Mouse (Mus musculus): ENCODE measurements around the gene Smg6. TPM values are rescaled to one million over a fixed set of nuclear protein-coding genes. Genes with fewer than 3 reads are reported as not detected.

The Smg6 gene
- polyA plus RNA-seq, 1 experiment from 2014 or later, result 12.8 TPM

GRCm38 (mm10) chr11:75164750-75165149, 239.1 kb downstream of the Smg6 start:
- Histone ChIP-seq H3K4me3 (ENCODE audit: low read depth, low read length) (peak overlapping the region; percentile 69), H3K4me2 (ENCODE audit: low read depth, low read length) (peak overlapping the region; percentile 93), H3K9ac (ENCODE audit: low read depth, low read length) (peak overlapping the region; percentile 78), H3K9me3 (ENCODE audit: control insufficient read depth, low read length) (no peaks in the 10 kb centered on the region), H3K4me1 (ENCODE audit: control insufficient read depth, insufficient read depth, low read length) (peaks cover 17% of the 10 kb centered on the region; the same call in 1 of the 2 replicates), H3K27me3 (replicated peaks; ENCODE audit: control insufficient read depth, insufficient read depth, low read length) (peaks cover 65% of the 10 kb centered on the region), H3K27ac (replicated peaks; ENCODE audit: low read depth, low read length) (peak overlapping the region; percentile 82), H3K36me3 (ENCODE audit: control insufficient read depth, insufficient read depth, low read length) (peaks cover 67% of the 10 kb centered on the region)
- DNase-seq (ENCODE audit: low spot score) (no peak), ATAC-seq (ENCODE audit: low read depth) (no peak)
- 23% methylated on average over 14 of the region's 15 CpGs for WGBS

- H3K27me3 ChIP-seq (replicated peaks; ENCODE audit: control insufficient read depth, insufficient read depth, low read length), result peaks cover 73% of the 10 kb centered on the region
- peak overlapping the region; percentile 82 for H3K27ac ChIP-seq (replicated peaks; ENCODE audit: low read depth, low read length)
- ATAC-seq (ENCODE audit: low read depth), result no peak
Measured at GRCm38 (mm10) chr11:75165441-75166192, 240.0 kb downstream of the Smg6 start.

GRCm38 (mm10) chr11:75166193-75166842, 240.7 kb downstream of the Smg6 start:
- peak overlapping the region; percentile 93 for H3K4me2 ChIP-seq (ENCODE audit: low read depth, low read length)
- peaks cover 22% of the 10 kb centered on the region; the same call in 1 of the 2 replicates for H3K4me1 ChIP-seq (ENCODE audit: control insufficient read depth, insufficient read depth, low read length)
- peaks cover 62% of the 10 kb centered on the region for H3K36me3 ChIP-seq (ENCODE audit: control insufficient read depth, insufficient read depth, low read length)
- DNase-seq (ENCODE audit: low spot score) (no peak), ATAC-seq (ENCODE audit: low read depth) (no peak)
- 6% methylated on average over 28 of the region's 55 CpGs for WGBS
- peak overlapping the region; percentile 69 for H3K4me3 ChIP-seq (ENCODE audit: low read depth, low read length)
- H3K9me3 ChIP-seq (ENCODE audit: control insufficient read depth, low read length), result no peaks in the 10 kb centered on the region
- peak overlapping the region; percentile 82 for H3K27ac ChIP-seq (replicated peaks; ENCODE audit: low read depth, low read length)
- H3K9ac ChIP-seq (ENCODE audit: low read depth, low read length), result peak overlapping the region; percentile 78
- H3K27me3 ChIP-seq (replicated peaks; ENCODE audit: control insufficient read depth, insufficient read depth, low read length), result peaks cover 80% of the 10 kb centered on the region

More at GRCm38 (mm10) chr11:75165441-75166192, 240.0 kb downstream of the Smg6 start:
- Histone ChIP-seq H3K4me3 (ENCODE audit: low read depth, low read length) (peak overlapping the region; percentile 69), H3K36me3 (ENCODE audit: control insufficient read depth, insufficient read depth, low read length) (peaks cover 62% of the 10 kb centered on the region), H3K4me2 (ENCODE audit: low read depth, low read length) (peak overlapping the region; percentile 93), H3K9ac (ENCODE audit: low read depth, low read length) (peak overlapping the region; percentile 78), H3K9me3 (ENCODE audit: control insufficient read depth, low read length) (no peaks in the 10 kb centered on the region), H3K4me1 (ENCODE audit: control insufficient read depth, insufficient read depth, low read length) (peaks cover 22% of the 10 kb centered on the region; the same call in 1 of the 2 replicates)
- DNase-seq (ENCODE audit: low spot score), result peak; percentile 60
- WGBS, result 11% methylated on average over 40 of the region's 54 CpGs

GRCm38 (mm10) chr11:75166861-75167642, 241.4 kb downstream of the Smg6 start:
- no peak for ATAC-seq (ENCODE audit: low read depth)
- peak overlapping the region; percentile 78 for H3K9ac ChIP-seq (ENCODE audit: low read depth, low read length)
- 6% methylated on average over 37 of the region's 68 CpGs for WGBS
- peak overlapping the region; percentile 82 for H3K27ac ChIP-seq (replicated peaks; ENCODE audit: low read depth, low read length)
- peaks cover 87% of the 10 kb centered on the region for H3K27me3 ChIP-seq (replicated peaks; ENCODE audit: control insufficient read depth, insufficient read depth, low read length)
- peak overlapping the region; percentile 69 for H3K4me3 ChIP-seq (ENCODE audit: low read depth, low read length)
- peak overlapping the region; percentile 93 for H3K4me2 ChIP-seq (ENCODE audit: low read depth, low read length)
- peaks cover 55% of the 10 kb centered on the region for H3K36me3 ChIP-seq (ENCODE audit: control insufficient read depth, insufficient read depth, low read length)
- H3K9me3 ChIP-seq (ENCODE audit: control insufficient read depth, low read length), result no peaks in the 10 kb centered on the region
- peak; percentile 26 for DNase-seq (ENCODE audit: low spot score)
- H3K4me1 ChIP-seq (ENCODE audit: control insufficient read depth, insufficient read depth, low read length), result peaks cover 23% of the 10 kb centered on the region; the same call in 1 of the 2 replicates

GRCm38 (mm10) chr11:75167643-75168589, 242.3 kb downstream of the Smg6 start:
- peak overlapping the region; percentile 93 for H3K4me2 ChIP-seq (ENCODE audit: low read depth, low read length)
- H3K27me3 ChIP-seq (replicated peaks; ENCODE audit: control insufficient read depth, insufficient read depth, low read length), result peaks cover 96% of the 10 kb centered on the region
- peaks cover 47% of the 10 kb centered on the region for H3K36me3 ChIP-seq (ENCODE audit: control insufficient read depth, insufficient read depth, low read length)
- DNase-seq (ENCODE audit: low spot score) (peak; percentile 24), ATAC-seq (ENCODE audit: low read depth) (no peak)
- peaks cover 32% of the 10 kb centered on the region for H3K4me1 ChIP-seq (ENCODE audit: control insufficient read depth, insufficient read depth, low read length)
- H3K4me3 ChIP-seq (ENCODE audit: low read depth, low read length), result peak overlapping the region; percentile 69
- WGBS, result 10% methylated on average over 19 of the region's 63 CpGs
- peak overlapping the region; percentile 82 for H3K27ac ChIP-seq (replicated peaks; ENCODE audit: low read depth, low read length)
- peak overlapping the region; percentile 78 for H3K9ac ChIP-seq (ENCODE audit: low read depth, low read length)
- no peaks in the 10 kb centered on the region for H3K9me3 ChIP-seq (ENCODE audit: control insufficient read depth, low read length)

DNA sequence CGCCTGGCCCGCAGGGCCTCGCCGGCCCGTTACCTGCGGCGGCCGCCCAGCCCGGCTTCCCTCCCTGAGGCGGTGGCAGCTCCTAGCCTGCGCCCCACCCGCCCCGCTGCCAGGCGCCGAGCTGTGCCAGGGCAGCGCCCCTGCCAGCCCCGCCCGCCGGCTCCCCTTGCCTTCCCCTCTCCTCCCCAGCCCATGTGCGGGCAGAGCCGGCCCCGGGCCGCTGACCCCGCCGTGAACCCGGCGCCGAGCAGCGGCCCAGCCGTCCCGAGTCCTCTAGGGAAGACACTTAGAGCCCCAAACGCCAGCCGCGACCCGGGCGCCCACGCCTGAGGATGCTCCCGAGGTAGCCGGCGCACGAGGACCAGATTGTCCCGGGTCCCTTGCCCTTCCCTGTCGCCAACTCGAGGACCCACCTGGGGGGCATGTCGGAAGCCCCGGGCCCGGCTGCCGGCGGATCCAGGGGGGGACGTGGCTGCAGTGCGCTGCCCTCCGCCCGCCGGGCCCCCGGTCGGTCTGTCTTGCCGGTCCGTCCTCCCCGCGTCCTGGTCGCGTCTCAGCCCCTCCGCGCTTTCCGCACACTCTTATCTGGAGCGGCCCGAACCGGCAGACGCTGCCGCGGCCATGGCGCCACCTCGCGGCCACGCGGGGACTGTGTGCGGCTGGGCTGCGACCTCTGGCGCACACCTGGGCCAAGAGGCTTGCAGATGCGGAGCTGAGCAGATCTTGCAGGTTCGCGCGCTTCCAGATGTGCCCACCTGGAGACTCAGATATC, 243.2 kb downstream of the Smg6 start:
- ATAC-seq (ENCODE audit: low read depth), result peak; percentile 53
- Histone ChIP-seq H3K27ac (replicated peaks; ENCODE audit: low read depth, low read length) (peak overlapping the region; percentile 82), H3K9me3 (ENCODE audit: control insufficient read depth, low read length) (no peaks in the 10 kb centered on the region), H3K36me3 (ENCODE audit: control insufficient read depth, insufficient read depth, low read length) (peaks cover 38% of the 10 kb centered on the region), H3K9ac (ENCODE audit: low read depth, low read length) (peak overlapping the region; percentile 78), H3K4me1 (ENCODE audit: control insufficient read depth, insufficient read depth, low read length) (peaks cover 36% of the 10 kb centered on the region), H3K4me3 (ENCODE audit: low read depth, low read length) (peak overlapping the region; percentile 69), H3K27me3 (replicated peaks; ENCODE audit: control insufficient read depth, insufficient read depth, low read length) (peaks cover 99% of the 10 kb centered on the region), H3K4me2 (ENCODE audit: low read depth, low read length) (peak overlapping the region; percentile 93)
- DNase-seq (ENCODE audit: low spot score), result peak; percentile 86
- under 1% methylated on average over 31 of the region's 83 CpGs for WGBS

- H3K27ac ChIP-seq (replicated peaks; ENCODE audit: low read depth, low read length), result peak within 1 kb of the TSS; percentile 82
- H3K9me3 ChIP-seq (ENCODE audit: control insufficient read depth, low read length), result no peaks in the 10 kb centered on the region
- H3K4me3 ChIP-seq (ENCODE audit: low read depth, low read length), result peak within 1 kb of the TSS; percentile 69
- H3K27me3 ChIP-seq (replicated peaks; ENCODE audit: control insufficient read depth, insufficient read depth, low read length), result peaks cover 92% of the 10 kb centered on the region
- H3K36me3 ChIP-seq (ENCODE audit: control insufficient read depth, insufficient read depth, low read length), result peaks cover 31% of the 10 kb centered on the region
- 6% methylated on average over 20 of the region's 23 CpGs for WGBS
- H3K4me1 ChIP-seq (ENCODE audit: control insufficient read depth, insufficient read depth, low read length), result peaks cover 39% of the 10 kb centered on the region
- peak within 1 kb of the TSS; percentile 93 for H3K4me2 ChIP-seq (ENCODE audit: low read depth, low read length)
- peak within 1 kb of the TSS; percentile 78 for H3K9ac ChIP-seq (ENCODE audit: low read depth, low read length)
- ATAC-seq (ENCODE audit: low read depth) (no peak), DNase-seq (ENCODE audit: low spot score) (no peak)
Measured at GRCm38 (mm10) chr11:75169405-75170080, 243.9 kb downstream of the Smg6 start, which contains the start of gene Hic1. Hic1 (minus strand) TSS chr11:75169519.
